Mouse (Mus musculus): Measurements from ENCODE around the gene Ptgfrn. TPM values are rescaled to one million over a fixed set of nuclear protein-coding genes. Genes with fewer than 3 reads are reported as not detected.

The Ptgfrn gene
- polyA plus RNA-seq, 1 experiment from 2014 or later = 2.3 TPM

GRCm38 (mm10) chr3:101134861-101135260 lies 24.8 kb upstream of the Ptgfrn start:
- Histone ChIP-seq H3K4me3 (replicated peaks) (no peak overlapping the region), H3K4me2 (replicated peaks) (no peak overlapping the region), H3K9me3 (no peaks in the 10 kb centered on the region), H3K9ac (replicated peaks) (no peak overlapping the region), H3K36me3 (no peaks in the 10 kb centered on the region), H3K4me1 (replicated peaks) (peaks cover 9% of the 10 kb centered on the region; the same call in 1 of the 2 replicates), H3K27me3 (no peaks in the 10 kb centered on the region), H3K27ac (no peak overlapping the region)
- no peak for ATAC-seq
- WGBS = 96% methylated on average over 9 of the region's 9 CpGs

GRCm38 (mm10) chr3:101132981-101133380 lies 22.9 kb upstream of the Ptgfrn start:
- WGBS = 97% methylated on average over 6 of the region's 6 CpGs
- Histone ChIP-seq H3K27me3 (0 out of 2 replicates have a peak, but pooled peaks cover 3% of the 10 kb centered on the region), H3K9ac (replicated peaks) (no peak overlapping the region), H3K9me3 (no peaks in the 10 kb centered on the region), H3K4me1 (replicated peaks) (peaks cover 9% of the 10 kb centered on the region; the same call in 1 of the 2 replicates), H3K4me2 (replicated peaks) (no peak overlapping the region), H3K4me3 (replicated peaks) (no peak overlapping the region), H3K27ac (no peak overlapping the region), H3K36me3 (no peaks in the 10 kb centered on the region)
- ATAC-seq = no peak

DNA sequence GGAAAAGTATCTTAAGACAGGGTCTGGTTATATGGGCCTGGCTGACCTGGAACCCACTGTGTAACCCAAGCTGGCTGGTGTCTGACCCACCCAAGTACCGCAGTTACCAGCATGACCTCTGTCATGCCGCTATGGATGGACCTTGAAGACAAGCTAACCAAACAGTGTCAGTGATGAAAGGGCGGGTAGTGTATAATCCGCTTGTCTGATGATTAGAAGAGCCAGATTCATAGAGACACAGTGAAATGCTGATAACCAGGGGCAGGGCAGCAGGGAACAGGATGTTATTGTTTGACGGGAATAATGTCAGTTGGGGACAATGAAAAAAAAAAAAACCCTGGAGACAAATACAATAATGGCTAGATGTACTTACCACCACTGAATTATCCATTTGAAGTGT lies 21.7 kb upstream of the Ptgfrn start:
- ATAC-seq = no peak
- WGBS = 93% methylated on average over 5 of the region's 5 CpGs
- Histone ChIP-seq H3K4me3 (replicated peaks) (no peak overlapping the region), H3K27ac (no peak overlapping the region), H3K4me1 (replicated peaks) (peaks cover 8% of the 10 kb centered on the region; the same call in 1 of the 2 replicates), H3K4me2 (replicated peaks) (no peak overlapping the region), H3K9me3 (no peaks in the 10 kb centered on the region), H3K9ac (replicated peaks) (no peak overlapping the region), H3K27me3 (0 out of 2 replicates have a peak, but pooled peaks cover 3% of the 10 kb centered on the region), H3K36me3 (no peaks in the 10 kb centered on the region)

GRCm38 (mm10) chr3:101130526-101130925 lies 20.4 kb upstream of the Ptgfrn start:
- H3K4me2 ChIP-seq (replicated peaks) = no peak overlapping the region; the same call in 1 of the 2 replicates
- no peaks in the 10 kb centered on the region; the same call in 1 of the 2 replicates for H3K4me1 ChIP-seq (replicated peaks)
- ATAC-seq = no peak

DNA sequence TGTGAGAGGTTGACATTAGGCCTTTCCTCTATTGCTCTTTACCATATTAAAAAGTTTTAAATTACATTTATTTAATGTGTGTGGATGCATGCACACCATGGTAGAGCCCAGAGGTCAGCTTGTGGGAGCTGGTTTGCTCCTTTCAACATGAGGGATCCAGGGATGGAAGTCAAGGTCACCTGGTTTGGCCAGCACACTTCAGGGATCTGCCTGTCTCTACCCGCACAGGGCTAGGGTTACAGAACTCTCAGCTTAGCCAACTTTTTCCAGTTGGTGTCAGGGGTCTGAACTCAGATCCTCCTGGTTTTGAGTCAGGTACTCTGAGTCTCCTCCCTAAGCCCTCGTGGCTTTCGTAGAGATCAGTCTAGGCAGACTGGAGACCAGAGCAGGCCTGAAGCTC lies 19.5 kb upstream of the Ptgfrn start:
- Histone ChIP-seq H3K9me3 (no peaks in the 10 kb centered on the region), H3K27me3 (0 out of 2 replicates have a peak, but pooled peaks cover 3% of the 10 kb centered on the region), H3K27ac (no peak overlapping the region), H3K4me3 (replicated peaks) (no peak overlapping the region), H3K9ac (replicated peaks) (no peak overlapping the region), H3K4me2 (replicated peaks) (no peak overlapping the region), H3K4me1 (replicated peaks) (no peaks in the 10 kb centered on the region; the same call in 1 of the 2 replicates), H3K36me3 (no peaks in the 10 kb centered on the region)
- no peak for ATAC-seq
- WGBS = 90% methylated on average over 3 of the region's 3 CpGs

More at GRCm38 (mm10) chr3:101130526-101130925, 20.4 kb upstream of the Ptgfrn start:
- H3K9ac ChIP-seq (replicated peaks) = no peak overlapping the region
- 0 out of 2 replicates have a peak, but pooled peaks cover 3% of the 10 kb centered on the region for H3K27me3 ChIP-seq
- no peaks in the 10 kb centered on the region for H3K36me3 ChIP-seq
- no peak overlapping the region for H3K4me3 ChIP-seq (replicated peaks)
- WGBS = 4% methylated on average over 11 of the region's 11 CpGs
- no peaks in the 10 kb centered on the region for H3K9me3 ChIP-seq
- H3K27ac ChIP-seq = no peak overlapping the region

DNA sequence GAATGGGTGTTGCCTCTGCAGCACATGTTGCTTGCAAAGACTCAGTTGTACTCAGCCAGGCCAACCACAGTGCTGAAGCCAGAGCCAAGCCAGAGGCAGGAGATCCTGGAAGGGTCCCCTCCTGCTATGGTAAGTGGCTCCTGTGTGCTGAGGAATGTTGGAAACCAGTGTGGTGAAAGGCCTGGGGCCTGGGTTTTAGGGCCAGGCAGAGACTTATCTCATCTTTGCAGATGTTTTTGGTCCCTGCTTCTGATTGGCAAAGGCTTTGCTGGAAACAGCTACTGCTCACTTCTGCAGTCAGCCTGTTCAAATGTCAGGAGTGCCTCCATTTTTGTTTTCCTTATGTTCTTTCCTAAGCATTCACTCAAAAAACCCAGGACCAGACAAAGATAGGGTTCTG lies 19.0 kb upstream of the Ptgfrn start:
- H3K4me3 ChIP-seq (replicated peaks) = no peak overlapping the region
- no peaks in the 10 kb centered on the region for H3K36me3 ChIP-seq
- H3K9ac ChIP-seq (replicated peaks) = no peak overlapping the region
- H3K9me3 ChIP-seq = no peaks in the 10 kb centered on the region
- H3K27me3 ChIP-seq = 0 out of 2 replicates have a peak, but pooled peaks cover 3% of the 10 kb centered on the region
- H3K4me2 ChIP-seq (replicated peaks) = no peak overlapping the region
- no peak for ATAC-seq
- no peaks in the 10 kb centered on the region; the same call in 1 of the 2 replicates for H3K4me1 ChIP-seq (replicated peaks)
- no peak overlapping the region for H3K27ac ChIP-seq

- Histone ChIP-seq H3K4me1 (replicated peaks) (no peaks in the 10 kb centered on the region; the same call in 1 of the 2 replicates), H3K9me3 (no peaks in the 10 kb centered on the region), H3K36me3 (no peaks in the 10 kb centered on the region), H3K4me2 (replicated peaks) (no peak overlapping the region), H3K27ac (no peak overlapping the region), H3K4me3 (replicated peaks) (no peak overlapping the region), H3K9ac (replicated peaks) (no peak overlapping the region), H3K27me3 (0 out of 2 replicates have a peak, but pooled peaks cover 3% of the 10 kb centered on the region)
- ATAC-seq = no peak
- WGBS = 86% methylated on average over 2 of the region's 2 CpGs
Measured at GRCm38 (mm10) chr3:101127766-101128165, 17.7 kb upstream of the Ptgfrn start.

GRCm38 (mm10) chr3:101124716-101125115 lies 14.6 kb upstream of the Ptgfrn start:
- Histone ChIP-seq H3K9ac (replicated peaks) (no peak overlapping the region), H3K4me3 (replicated peaks) (no peak overlapping the region)
- WGBS = 94% methylated on average over 5 of the region's 5 CpGs

DNA sequence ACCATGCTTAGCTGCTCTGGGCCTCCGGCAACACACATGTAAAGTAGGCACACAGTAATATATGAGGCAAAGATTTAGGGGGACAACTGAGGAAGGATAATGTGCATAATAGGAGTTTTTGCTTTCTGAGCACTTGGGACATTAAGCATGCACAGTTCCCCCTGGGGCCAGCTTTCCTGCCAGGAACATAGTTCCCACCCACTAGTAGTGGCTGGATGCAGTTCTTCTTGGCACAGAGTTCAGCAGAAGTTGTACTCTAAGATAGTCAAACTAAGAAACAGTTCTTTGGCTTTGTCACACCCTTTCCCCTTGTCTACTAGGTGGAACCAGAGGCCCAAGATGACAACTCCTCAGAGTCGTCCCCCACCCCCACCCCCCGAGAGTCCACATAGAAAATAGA lies 12.4 kb upstream of the Ptgfrn start:
- Histone ChIP-seq H3K9ac (replicated peaks) (no peak overlapping the region), H3K36me3 (no peaks in the 10 kb centered on the region), H3K4me3 (replicated peaks) (no peak overlapping the region), H3K9me3 (no peaks in the 10 kb centered on the region), H3K27ac (no peak overlapping the region), H3K4me2 (replicated peaks) (no peak overlapping the region), H3K27me3 (no peaks in the 10 kb centered on the region), H3K4me1 (replicated peaks) (no peaks in the 10 kb centered on the region)
- WGBS = 88% methylated on average over 3 of the region's 3 CpGs
- no peak for ATAC-seq

More at GRCm38 (mm10) chr3:101124716-101125115, 14.6 kb upstream of the Ptgfrn start:
- Histone ChIP-seq H3K27ac (no peak overlapping the region), H3K36me3 (no peaks in the 10 kb centered on the region), H3K4me2 (replicated peaks) (no peak overlapping the region), H3K9me3 (no peaks in the 10 kb centered on the region), H3K4me1 (replicated peaks) (no peaks in the 10 kb centered on the region), H3K27me3 (0 out of 2 replicates have a peak, but pooled peaks cover 3% of the 10 kb centered on the region)
- ATAC-seq = no peak

GRCm38 (mm10) chr3:101117774-101118173 lies 7.7 kb upstream of the Ptgfrn start:
- no peak for ATAC-seq
- Histone ChIP-seq H3K4me2 (replicated peaks) (no peak overlapping the region), H3K9me3 (no peaks in the 10 kb centered on the region), H3K4me3 (replicated peaks) (no peak overlapping the region), H3K9ac (replicated peaks) (no peak overlapping the region), H3K27me3 (no peaks in the 10 kb centered on the region; the same call in 1 of the 2 replicates), H3K27ac (no peak overlapping the region), H3K36me3 (no peaks in the 10 kb centered on the region), H3K4me1 (replicated peaks) (peaks cover 9% of the 10 kb centered on the region)
- WGBS = 96% methylated on average over 11 of the region's 11 CpGs

- Histone ChIP-seq H3K27ac (no peak overlapping the region), H3K9ac (replicated peaks) (no peak overlapping the region), H3K9me3 (no peaks in the 10 kb centered on the region), H3K4me3 (replicated peaks) (no peak overlapping the region), H3K27me3 (no peaks in the 10 kb centered on the region; the same call in 1 of the 2 replicates), H3K4me2 (replicated peaks) (no peak overlapping the region), H3K4me1 (replicated peaks) (peaks cover 9% of the 10 kb centered on the region), H3K36me3 (no peaks in the 10 kb centered on the region)
- WGBS = 96% methylated on average over 8 of the region's 8 CpGs
- ATAC-seq = 0 out of 2 replicates have a peak, but pooled peaks have one; percentile 17
Measured at GRCm38 (mm10) chr3:101117386-101117749, 7.3 kb upstream of the Ptgfrn start.

GRCm38 (mm10) chr3:101116431-101117385 lies 6.6 kb upstream of the Ptgfrn start:
- H3K36me3 ChIP-seq = no peaks in the 10 kb centered on the region
- H3K27me3 ChIP-seq = no peaks in the 10 kb centered on the region; the same call in 1 of the 2 replicates
- H3K27ac ChIP-seq = 0 out of 2 replicates have a peak overlapping the region, but pooled peaks have one; percentile 44
- WGBS = 56% methylated on average over 25 of the region's 25 CpGs
- ATAC-seq = peak; percentile 78
- H3K9me3 ChIP-seq = no peaks in the 10 kb centered on the region
- H3K4me2 ChIP-seq (replicated peaks) = no peak overlapping the region
- no peak overlapping the region for H3K4me3 ChIP-seq (replicated peaks)
- H3K9ac ChIP-seq (replicated peaks) = no peak overlapping the region
- H3K4me1 ChIP-seq (replicated peaks) = peaks cover 9% of the 10 kb centered on the region

Data from midbrain, embryonic 13.5 days (tissue).